Mouse (Mus musculus) lung, adult 18-20 months (tissue): Measurements from ENCODE around the gene Hpd.

ENCODE experiments used
- DNase-seq, 2 experiments: peaks; one replicate each; pipeline ENCODE4 v3.0.0; 2022; ENCODE audit warnings: mixed read lengths in 2 of 2

Hpd gene

GRCm38 (mm10) chr5:123134186-123134874 is 48.2 kb downstream of the Hpd start:
- DNase-seq, result peak; percentile 90 to 92

GRCm38 (mm10) chr5:123133784-123134143 is 48.8 kb downstream of the Hpd start:
- DNase-seq, result peak in 1 of 2 experiments; percentile 46

- DNase-seq, result peak; percentile 88 to 92
These were observed 49.3 kb downstream of the Hpd start for GRCm38 (mm10) chr5:123133083-123133783.

- peak; percentile 85 for DNase-seq
These were observed 50.0 kb downstream of the Hpd start, which contains the start of gene Rhof for GRCm38 (mm10) chr5:123132308-123133071. Gene Rhof (minus strand): TSS chr5:123132692.

- no peak for DNase-seq
These were observed 51.7 kb downstream of the Hpd start for GRCm38 (mm10) chr5:123130814-123131148.

- no peak for DNase-seq
These were observed 52.3 kb downstream of the Hpd start for GRCm38 (mm10) chr5:123130030-123130813.

GRCm38 (mm10) chr5:123129170-123129757 is 53.3 kb downstream of the Hpd start:
- DNase-seq, result no peak

- peak; percentile 63 to 70 for DNase-seq
These were observed 53.9 kb downstream of the Hpd start for GRCm38 (mm10) chr5:123128426-123129169.

GRCm38 (mm10) chr5:123127031-123127430 is 55.5 kb downstream of the Hpd start:
- no peak for DNase-seq

- peak in 1 of 2 experiments; percentile 43 for DNase-seq
These were observed 56.7 kb downstream of the Hpd start for GRCm38 (mm10) chr5:123125638-123126406.

- DNase-seq, result no peak
These were observed 57.4 kb downstream of the Hpd start for GRCm38 (mm10) chr5:123125105-123125504.

GRCm38 (mm10) chr5:123122181-123122580 is 60.3 kb downstream of the Hpd start:
- no peak for DNase-seq
